Mouse (Mus musculus): ENCODE measurements at regions not wholly inside any gene's neighbourhood (a gene's known extent, or its start where the extent isn't known, plus 50 kb on each side); places are given as distances from the start of the nearest gene placed in this dataset.

DNA sequence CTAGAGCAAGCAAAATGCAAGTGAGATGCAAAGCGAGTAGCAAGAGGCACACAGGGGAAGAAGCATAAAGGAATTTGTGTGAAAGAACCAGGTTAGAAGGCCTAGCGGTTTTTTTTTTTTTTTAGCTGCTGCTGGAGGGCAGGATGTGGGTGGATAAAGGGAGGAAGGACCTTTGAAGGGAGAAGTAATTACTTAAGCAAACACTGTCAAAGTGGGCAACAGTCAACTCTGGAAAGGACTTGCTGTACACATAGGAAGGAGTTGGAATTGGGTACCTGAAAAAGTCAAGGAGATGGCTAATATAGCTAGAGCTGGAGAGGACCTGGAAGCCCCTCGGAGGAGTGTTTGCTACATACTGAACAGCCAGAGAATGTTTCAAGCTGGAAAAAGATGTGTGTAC, 391.6 kb downstream of the Mllt3 start:
- TF ChIP-seq CTCF (IDR thresholded peaks at IDR 0.05; ENCODE audit: low read depth, low read length) (no peak), POLR2A (IDR thresholded peaks at IDR 0.05; ENCODE audit: borderline replicate concordance, low read depth, low read length) (no peak)
